Mouse (Mus musculus): ENCODE data around the gene Zfr2. TPM values are rescaled to one million over a fixed set of nuclear protein-coding genes. Genes with fewer than 3 reads are reported as not detected.

Gene Zfr2
- 5.5 TPM for polyA plus RNA-seq (2017; shearing (Covaris generic))

GRCm38 (mm10) chr10:81232580-81233225 is at the start of gene Zfr2:
Gene Zfr2, plus strand, starts transcription at chr10:81233155.

GRCm38 (mm10) chr10:81183805-81184204 is 49.1 kb upstream of the Zfr2 start, which contains the start of gene 4930442H23Rik:
Gene 4930442H23Rik, minus strand, starts transcription at chr10:81183849.

GRCm38 (mm10) chr10:81201807-81202758 is 30.9 kb upstream of the Zfr2 start, which contains the start of gene Nmrk2:
Gene Nmrk2, minus strand, starts transcription at chr10:81202051.

GRCm38 (mm10) chr10:81230438-81231332 is 2.3 kb upstream of the Zfr2 start, which contains the start of gene Atcay:
Gene Atcay, minus strand, starts transcription at chr10:81230833.

GRCm38 (mm10) chr10:81252424-81253419 is 19.8 kb downstream of the Zfr2 start, which contains the start of gene Matk:
Gene Matk, plus strand, starts transcription at chr10:81252935.

GRCm38 (mm10) chr10:81266211-81267105 is 33.5 kb downstream of the Zfr2 start, which contains the start of the genes Mrpl54 and Apba3:
Gene Mrpl54, minus strand, starts transcription at chr10:81266934.
Gene Apba3, plus strand, starts transcription at chr10:81266960.

GRCm38 (mm10) chr10:81291511-81292104 is 58.7 kb downstream of the Zfr2 start, which contains the start of gene Tjp3:
Gene Tjp3, minus strand, starts transcription at chr10:81291581.

GRCm38 (mm10) chr10:81292554-81293333 is 59.8 kb downstream of the Zfr2 start, which contains the start of gene Pip5k1c:
Gene Pip5k1c, plus strand, starts transcription at chr10:81292963.

Other genes with a start within 250 kb of the Zfr2 start
- gene Gng7, start 218.2 kb upstream of the Zfr2 start, polyA plus RNA-seq (2017; shearing (Covaris generic)): 0.67 TPM
- not detected for gene Diras1, start 207.5 kb upstream of the Zfr2 start, polyA plus RNA-seq (2017; shearing (Covaris generic))
- gene Slc39a3, start 195.7 kb upstream of the Zfr2 start, polyA plus RNA-seq (2017; shearing (Covaris generic)): 9.4 TPM
- gene Sgta, start 173.0 kb upstream of the Zfr2 start, polyA plus RNA-seq (2017; shearing (Covaris generic)): 64.8 TPM
- 6.2 TPM for gene Thop1, start 163.1 kb upstream of the Zfr2 start, polyA plus RNA-seq (2017; shearing (Covaris generic))
- not detected for gene Creb3l3, start 134.3 kb upstream of the Zfr2 start, polyA plus RNA-seq (2017; shearing (Covaris generic))
- 147 TPM for gene Map2k2, start 127.2 kb upstream of the Zfr2 start, polyA plus RNA-seq (2017; shearing (Covaris generic))
- gene Zbtb7a, start 97.9 kb upstream of the Zfr2 start, polyA plus RNA-seq (2017; shearing (Covaris generic)): 74.9 TPM
- gene Pias4, start 65.2 kb upstream of the Zfr2 start, polyA plus RNA-seq (2017; shearing (Covaris generic)): 39.4 TPM
- 872 TPM for gene Eef2, start 56.5 kb upstream of the Zfr2 start, polyA plus RNA-seq (2017; shearing (Covaris generic))
- gene Dapk3, start 50.1 kb upstream of the Zfr2 start, polyA plus RNA-seq (2017; shearing (Covaris generic)): 90.2 TPM
- gene 4930442H23Rik, start 49.3 kb upstream of the Zfr2 start, polyA plus RNA-seq (2017; shearing (Covaris generic)): 0.70 TPM
- gene Nmrk2, start 31.1 kb upstream of the Zfr2 start, polyA plus RNA-seq (2017; shearing (Covaris generic)): 0.21 TPM
- gene Atcay, start 2.3 kb upstream of the Zfr2 start, polyA plus RNA-seq (2017; shearing (Covaris generic)): 5.9 TPM
- 59.6 TPM for gene Matk, start 19.8 kb downstream of the Zfr2 start, polyA plus RNA-seq (2017; shearing (Covaris generic))
- gene Mrpl54, start 33.8 kb downstream of the Zfr2 start, polyA plus RNA-seq (2017; shearing (Covaris generic)): 146 TPM
- 40.4 TPM for gene Apba3, start 33.8 kb downstream of the Zfr2 start, polyA plus RNA-seq (2017; shearing (Covaris generic))
- gene Tjp3, start 58.4 kb downstream of the Zfr2 start, polyA plus RNA-seq (2017; shearing (Covaris generic)): 10.0 TPM
- gene Pip5k1c, start 59.8 kb downstream of the Zfr2 start, polyA plus RNA-seq (2017; shearing (Covaris generic)): 81.0 TPM
- 42.4 TPM for gene Cactin, start 87.9 kb downstream of the Zfr2 start, polyA plus RNA-seq (2017; shearing (Covaris generic))
- 14.6 TPM for gene Tbxa2r, start 95.6 kb downstream of the Zfr2 start, polyA plus RNA-seq (2017; shearing (Covaris generic))
- not detected for gene Gipc3, start 110.1 kb downstream of the Zfr2 start, polyA plus RNA-seq (2017; shearing (Covaris generic))
- gene Hmg20b, start 117.3 kb downstream of the Zfr2 start, polyA plus RNA-seq (2017; shearing (Covaris generic)): 27.3 TPM
- 3.1 TPM for gene Mfsd12, start 124.3 kb downstream of the Zfr2 start, polyA plus RNA-seq (2017; shearing (Covaris generic))
- gene 4930404N11Rik, start 132.7 kb downstream of the Zfr2 start, polyA plus RNA-seq (2017; shearing (Covaris generic)): not detected
- 46.9 TPM for gene Fzr1, start 145.4 kb downstream of the Zfr2 start, polyA plus RNA-seq (2017; shearing (Covaris generic))
- gene Dohh, start 151.3 kb downstream of the Zfr2 start, polyA plus RNA-seq (2017; shearing (Covaris generic)): 41.2 TPM
- 1.6 TPM for gene Gm48551, start 151.3 kb downstream of the Zfr2 start, polyA plus RNA-seq (2017; shearing (Covaris generic))
- 1.6 TPM for gene Gm48552, start 155.8 kb downstream of the Zfr2 start, polyA plus RNA-seq (2017; shearing (Covaris generic))
- gene Smim24, start 159.9 kb downstream of the Zfr2 start, polyA plus RNA-seq (2017; shearing (Covaris generic)): 1.1 TPM
- gene Nfic, start 222.5 kb downstream of the Zfr2 start, polyA plus RNA-seq (2017; shearing (Covaris generic)): 17.9 TPM
- not detected for gene Celf5, start 249.6 kb downstream of the Zfr2 start, polyA plus RNA-seq (2017; shearing (Covaris generic))

All from effector memory CD4-positive, alpha-beta T cell, adult 5 months (primary cell).